Mouse (Mus musculus) lung, embryonic 15.5 days (tissue): ENCODE measurements around the gene Slc25a13. TPM values are rescaled to one million over a fixed set of nuclear protein-coding genes. Genes with fewer than 3 reads are reported as not detected.
"Not testable (repeated sequence)": the region's sequence is repeated elsewhere in the genome, so short reads cannot be mapped to it uniquely, and the experiment has no call there.

Experiments used
- ATAC-seq: fragments of 200-750 bp; cut with Nextera tagmentation; 2 replicates; pipeline ENCODE4 v1.8.0; 2017; ENCODE audit warnings: moderate number of reproducible peaks, borderline replicate concordance; ENCODE audit not compliant: low FRiP score, low TSS enrichment; ENCODE audit errors: extremely low read depth
- H3K27ac ChIP-seq: fragments of 300-500 bp; sonication (generic); 2 replicates; pipeline ENCODE4 v1.5.1; 2015; ENCODE audit warnings: moderate library complexity, mild to moderate bottlenecking, inconsistent platforms
- H3K27me3 ChIP-seq: fragments of 300-500 bp; sonication (generic); 2 replicates; pipeline ENCODE4 v1.6.1; 2015; ENCODE audit warnings: inconsistent platforms
- H3K36me3 ChIP-seq: fragments of 300-500 bp; sonication (generic); 2 replicates; pipeline ENCODE4 v1.6.1; 2015; ENCODE audit warnings: inconsistent platforms
- H3K4me1 ChIP-seq: fragments of 300-500 bp; sonication (generic); 2 replicates; pipeline ENCODE4 v1.6.1; 2015; ENCODE audit warnings: inconsistent platforms
- H3K4me2 ChIP-seq: fragments of 300-500 bp; sonication (generic); 2 replicates; pipeline ENCODE4 v1.6.1; 2015; ENCODE audit warnings: inconsistent platforms, mild to moderate bottlenecking, moderate library complexity
- H3K4me3 ChIP-seq: fragments of 300-500 bp; sonication (generic); 2 replicates; pipeline ENCODE4 v1.5.1; 2015; ENCODE audit warnings: mild to moderate bottlenecking, inconsistent platforms
- H3K9ac ChIP-seq: fragments of 300-500 bp; sonication (generic); 2 replicates; pipeline ENCODE4 v1.6.1; 2015; ENCODE audit warnings: inconsistent platforms
- H3K9me3 ChIP-seq: fragments of 300-500 bp; sonication (generic); 2 replicates; pipeline ENCODE4 v1.6.1; 2016; ENCODE audit warnings: inconsistent platforms
- WGBS: fragments of 180-500 bp; shearing (Covaris S2); methylation state at CpG from one replicate; pipeline ENCODE4 v1.1.7; 2015; 5-methylcytosine and 5-hydroxymethylcytosine counted together
- polyA plus RNA-seq: library from polyadenylated mRNA; unstranded; fragments of >200 nt; fragmentation: Nextera tagmentation; extraction: Ambion mirVana; gene quantifications from 2 replicates; pipeline ENCODE4 v1.2.1, GENCODE M21; 2015

Gene Slc25a13
- polyA plus RNA-seq, 1 experiment from 2014 or later = 30.4 TPM

- no peak overlapping the region for H3K9ac ChIP-seq
- H3K4me3 ChIP-seq = no peak overlapping the region
- no peaks in the 10 kb centered on the region for H3K9me3 ChIP-seq
- no peaks in the 10 kb centered on the region for H3K27me3 ChIP-seq
- no peaks in the 10 kb centered on the region for H3K36me3 ChIP-seq
- no peak overlapping the region for H3K4me2 ChIP-seq
- no peaks in the 10 kb centered on the region for H3K4me1 ChIP-seq
- no peak overlapping the region for H3K27ac ChIP-seq
- 86% methylated on average over 5 of the region's 5 CpGs for WGBS
- no peak for ATAC-seq
These were observed 15.0 kb downstream of the Slc25a13 start for GRCm38 (mm10) chr6:6201977-6202376.

DNA sequence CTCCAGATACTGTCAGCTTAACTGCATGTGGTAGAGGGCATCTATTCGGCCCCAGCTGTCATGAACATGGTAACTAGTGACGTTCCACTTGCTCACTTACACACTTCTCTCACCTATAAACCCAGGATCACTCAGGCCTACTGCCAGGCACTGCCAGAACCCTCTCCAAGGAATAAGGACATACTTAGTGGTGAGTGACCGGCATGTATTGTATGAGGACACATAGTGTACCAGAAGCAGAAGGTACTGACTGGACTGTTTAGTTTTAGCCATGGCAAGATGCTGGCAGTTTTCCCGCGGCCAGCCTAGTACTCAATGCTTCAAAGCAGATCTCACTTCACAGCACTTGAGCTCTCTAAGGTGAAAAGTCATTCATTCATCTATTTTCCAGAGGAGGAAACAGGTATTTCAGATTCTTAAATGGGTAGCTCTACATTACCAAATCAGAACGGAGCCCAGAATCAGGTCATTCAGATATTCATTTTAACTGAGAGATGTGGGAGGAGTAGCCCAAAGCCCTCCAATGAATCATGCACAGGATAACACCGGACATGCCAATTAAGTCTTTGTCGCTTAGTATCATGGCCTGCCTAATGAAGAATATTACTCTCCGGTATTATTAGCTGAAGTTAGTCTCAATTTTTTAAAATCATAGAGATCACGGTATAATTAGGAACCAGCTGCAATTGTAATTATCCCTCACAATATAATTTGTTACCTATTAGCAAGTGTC, 17.7 kb downstream of the Slc25a13 start:
- H3K27ac ChIP-seq = no peak overlapping the region
- 90% methylated on average over 10 of the region's 10 CpGs for WGBS
- H3K36me3 ChIP-seq = no peaks in the 10 kb centered on the region

GRCm38 (mm10) chr6:6198056-6198455, 18.9 kb downstream of the Slc25a13 start:
- not testable (repeated sequence) for H3K9ac ChIP-seq, H3K36me3 ChIP-seq, ATAC-seq, H3K4me1 ChIP-seq, H3K27me3 ChIP-seq, H3K9me3 ChIP-seq, H3K4me2 ChIP-seq, H3K27ac ChIP-seq, H3K4me3 ChIP-seq
- 98% methylated on average over 3 of the region's 3 CpGs for WGBS

More for the DNA sequence above, 17.7 kb downstream of the Slc25a13 start:
- Histone ChIP-seq H3K4me2 (no peak overlapping the region), H3K4me3 (no peak overlapping the region), H3K27me3 (no peaks in the 10 kb centered on the region), H3K9ac (no peak overlapping the region), H3K4me1 (no peaks in the 10 kb centered on the region), H3K9me3 (no peaks in the 10 kb centered on the region)
- ATAC-seq = no peak

DNA sequence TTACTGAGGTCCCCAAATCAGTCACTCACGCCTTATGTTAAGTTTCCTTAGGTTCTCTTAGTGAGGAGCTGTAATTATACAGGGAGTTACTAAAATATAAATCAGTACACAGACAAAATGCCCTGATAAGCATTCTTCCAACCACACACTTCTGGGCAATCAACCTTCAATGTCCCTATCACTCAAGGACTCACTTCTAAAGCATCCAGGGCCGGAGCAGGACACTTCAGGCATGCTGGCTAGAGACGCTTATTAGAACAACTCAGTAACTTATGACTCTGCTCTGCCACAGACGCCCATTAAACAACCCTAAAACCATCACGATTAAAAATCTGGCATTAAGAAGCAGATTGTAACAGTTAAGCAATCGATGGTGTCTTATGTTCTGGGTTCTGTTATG, 19.6 kb downstream of the Slc25a13 start:
- Histone ChIP-seq H3K36me3 (no peaks in the 10 kb centered on the region), H3K4me1 (no peaks in the 10 kb centered on the region), H3K27ac (no peak overlapping the region), H3K4me3 (no peak overlapping the region), H3K9ac (no peak overlapping the region), H3K4me2 (no peak overlapping the region), H3K9me3 (no peaks in the 10 kb centered on the region), H3K27me3 (no peaks in the 10 kb centered on the region)
- ATAC-seq = no peak
- 70% methylated on average over 6 of the region's 6 CpGs for WGBS

DNA sequence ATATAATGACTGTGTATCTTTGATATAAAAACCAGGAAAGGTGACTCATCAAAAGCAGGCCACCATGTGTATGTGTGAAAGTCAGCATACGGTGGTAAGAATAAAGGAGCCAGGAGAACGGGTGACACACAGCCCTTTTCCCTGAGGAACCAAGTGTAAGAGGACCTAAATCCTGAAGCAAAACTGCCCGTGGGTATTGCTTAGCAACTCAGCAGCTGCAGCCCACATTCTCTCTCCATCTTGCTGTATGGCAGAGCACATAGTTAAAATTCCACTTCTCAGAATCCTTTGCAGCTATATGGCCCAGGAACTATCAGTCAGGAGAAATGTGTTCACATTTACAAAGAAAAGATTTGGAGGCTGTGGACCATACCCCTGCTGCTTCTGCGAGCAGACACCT, 20.4 kb downstream of the Slc25a13 start:
- H3K4me1 ChIP-seq = no peaks in the 10 kb centered on the region
- H3K36me3 ChIP-seq = no peaks in the 10 kb centered on the region
- 83% methylated on average over 4 of the region's 4 CpGs for WGBS
- ATAC-seq = no peak
- no peaks in the 10 kb centered on the region for H3K9me3 ChIP-seq
- H3K27me3 ChIP-seq = no peaks in the 10 kb centered on the region
- no peak overlapping the region for H3K4me2 ChIP-seq
- no peak overlapping the region for H3K27ac ChIP-seq
- no peak overlapping the region for H3K4me3 ChIP-seq
- no peak overlapping the region for H3K9ac ChIP-seq

GRCm38 (mm10) chr6:6194831-6195230, 22.1 kb downstream of the Slc25a13 start:
- H3K27me3 ChIP-seq = no peaks in the 10 kb centered on the region
- H3K4me3 ChIP-seq = no peak overlapping the region
- no peak overlapping the region for H3K27ac ChIP-seq
- H3K4me2 ChIP-seq = no peak overlapping the region
- no peaks in the 10 kb centered on the region for H3K9me3 ChIP-seq
- 72% methylated on average over 6 of the region's 6 CpGs for WGBS
- H3K9ac ChIP-seq = no peak overlapping the region
- ATAC-seq = no peak
- no peaks in the 10 kb centered on the region for H3K36me3 ChIP-seq
- no peaks in the 10 kb centered on the region for H3K4me1 ChIP-seq

GRCm38 (mm10) chr6:6193906-6194305, 23.1 kb downstream of the Slc25a13 start:
- no peak overlapping the region for H3K4me3 ChIP-seq
- H3K27me3 ChIP-seq = no peaks in the 10 kb centered on the region
- H3K4me1 ChIP-seq = no peaks in the 10 kb centered on the region
- no peaks in the 10 kb centered on the region for H3K9me3 ChIP-seq
- no peak overlapping the region for H3K4me2 ChIP-seq
- no peak for ATAC-seq
- no peaks in the 10 kb centered on the region for H3K36me3 ChIP-seq
- 82% methylated on average over 13 of the region's 13 CpGs for WGBS
- no peak overlapping the region for H3K9ac ChIP-seq
- H3K27ac ChIP-seq = no peak overlapping the region

- WGBS = 74% methylated on average over 7 of the region's 7 CpGs
- ATAC-seq = no peak
These were observed 24.6 kb downstream of the Slc25a13 start for GRCm38 (mm10) chr6:6192413-6192812.

DNA sequence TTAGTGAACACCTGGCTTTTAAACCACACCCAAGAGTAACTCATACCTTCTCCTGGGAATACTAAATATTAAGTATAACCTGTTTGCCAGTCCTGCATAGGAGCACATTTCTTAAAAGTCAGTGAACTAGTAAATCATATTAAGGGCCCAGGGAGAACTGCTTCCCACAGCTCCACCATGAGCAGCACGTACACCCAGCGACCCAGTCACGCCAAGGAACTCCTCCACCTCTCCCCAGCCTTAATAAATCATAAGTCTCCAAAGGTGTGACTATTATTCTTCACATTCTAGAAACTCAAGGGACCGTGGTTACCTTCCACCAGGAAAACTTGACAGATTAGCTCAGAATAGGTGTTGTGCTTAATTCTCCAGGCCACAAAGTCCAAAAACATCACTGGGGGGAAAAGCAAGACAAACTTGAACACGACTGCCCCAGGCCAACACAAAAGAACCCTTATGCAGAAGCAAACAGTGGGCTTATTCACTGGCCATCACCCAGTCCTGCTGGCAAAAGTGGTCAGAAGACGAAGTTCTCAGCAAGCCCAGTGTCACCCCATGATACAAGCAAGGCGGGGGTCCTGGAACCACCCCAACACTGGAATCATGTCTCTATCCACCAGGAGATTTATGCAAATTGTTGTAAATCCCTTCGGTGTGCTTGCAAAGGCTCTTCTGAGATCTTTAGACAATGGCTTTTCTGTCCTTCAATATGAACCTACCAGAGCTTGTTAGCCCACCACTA, 25.2 kb downstream of the Slc25a13 start:
- Histone ChIP-seq H3K27ac (no peak overlapping the region), H3K27me3 (no peaks in the 10 kb centered on the region), H3K9ac (no peak overlapping the region), H3K4me3 (no peak overlapping the region), H3K9me3 (no peaks in the 10 kb centered on the region), H3K4me2 (no peak overlapping the region), H3K36me3 (no peaks in the 10 kb centered on the region), H3K4me1 (no peaks in the 10 kb centered on the region)
- 86% methylated on average over 8 of the region's 8 CpGs for WGBS
- ATAC-seq = no peak

More at GRCm38 (mm10) chr6:6192413-6192812, 24.6 kb downstream of the Slc25a13 start:
- Histone ChIP-seq H3K9ac (no peak overlapping the region), H3K4me1 (no peaks in the 10 kb centered on the region), H3K9me3 (no peaks in the 10 kb centered on the region), H3K27me3 (no peaks in the 10 kb centered on the region), H3K4me2 (no peak overlapping the region), H3K4me3 (no peak overlapping the region), H3K36me3 (no peaks in the 10 kb centered on the region), H3K27ac (no peak overlapping the region)

GRCm38 (mm10) chr6:6188970-6189369, 28.0 kb downstream of the Slc25a13 start:
- H3K9me3 ChIP-seq = no peaks in the 10 kb centered on the region
- H3K27ac ChIP-seq = no peak overlapping the region
- H3K36me3 ChIP-seq = no peaks in the 10 kb centered on the region
- no peak overlapping the region for H3K4me3 ChIP-seq
- no peak overlapping the region for H3K4me2 ChIP-seq
- WGBS = 79% methylated on average over 6 of the region's 6 CpGs
- 0 out of 2 replicates have a peak, but pooled peaks cover 7% of the 10 kb centered on the region for H3K4me1 ChIP-seq
- no peak for ATAC-seq
- H3K27me3 ChIP-seq = no peaks in the 10 kb centered on the region
- no peak overlapping the region for H3K9ac ChIP-seq

DNA sequence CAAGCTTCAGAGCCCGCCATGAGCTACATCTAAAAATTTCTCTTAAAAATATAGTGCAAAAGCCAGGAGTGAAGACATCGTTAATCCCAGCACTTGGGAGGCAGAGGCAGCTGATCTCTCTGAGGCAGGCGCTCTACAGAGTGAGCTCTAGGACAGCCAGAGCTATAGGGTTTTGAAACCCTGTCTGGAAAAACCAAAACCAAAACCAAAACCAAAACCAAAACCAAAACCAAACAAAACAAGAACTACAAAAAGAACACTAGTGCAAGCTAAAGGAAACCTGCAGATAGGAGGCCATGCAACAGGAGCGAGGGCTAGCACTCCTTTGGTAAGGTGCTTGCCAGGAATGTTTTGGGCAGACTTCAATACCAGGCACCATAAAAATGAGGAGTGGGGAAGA, 30.5 kb downstream of the Slc25a13 start:
- Histone ChIP-seq H3K9me3 (no peaks in the 10 kb centered on the region), H3K27me3 (no peaks in the 10 kb centered on the region), H3K4me1 (peaks cover 13% of the 10 kb centered on the region; the same call in 1 of the 2 replicates), H3K4me2 (no peak overlapping the region), H3K9ac (no peak overlapping the region), H3K36me3 (no peaks in the 10 kb centered on the region), H3K27ac (no peak overlapping the region), H3K4me3 (no peak overlapping the region)
- ATAC-seq = no peak
- WGBS = 76% methylated on average over 4 of the region's 4 CpGs

DNA sequence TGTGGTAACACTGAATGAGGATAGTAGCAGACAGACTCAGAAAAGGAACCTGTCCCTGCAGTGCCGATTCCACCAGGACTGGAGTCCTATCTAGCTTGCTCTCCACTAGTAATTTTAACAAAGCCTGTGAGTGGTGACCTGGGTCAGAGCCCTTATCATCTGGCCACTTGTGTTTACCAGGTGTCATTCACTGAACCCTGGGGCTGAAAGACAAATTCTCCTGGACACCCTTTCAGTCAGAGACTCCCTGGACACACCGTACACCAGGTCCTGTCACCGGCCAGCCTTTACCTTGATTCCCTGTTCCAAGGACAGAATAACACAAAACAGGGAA, 31.3 kb downstream of the Slc25a13 start:
- Histone ChIP-seq H3K4me2 (no peak overlapping the region), H3K27ac (no peak overlapping the region), H3K27me3 (no peaks in the 10 kb centered on the region), H3K4me3 (no peak overlapping the region), H3K9ac (no peak overlapping the region), H3K36me3 (no peaks in the 10 kb centered on the region), H3K4me1 (peaks cover 13% of the 10 kb centered on the region; the same call in 1 of the 2 replicates), H3K9me3 (no peaks in the 10 kb centered on the region)
- no peak; the same call in 1 of the 2 replicates for ATAC-seq
- WGBS = 35% methylated on average over 3 of the region's 3 CpGs
